Mouse (Mus musculus): ENCODE measurements around the gene Mavs.

DNA sequence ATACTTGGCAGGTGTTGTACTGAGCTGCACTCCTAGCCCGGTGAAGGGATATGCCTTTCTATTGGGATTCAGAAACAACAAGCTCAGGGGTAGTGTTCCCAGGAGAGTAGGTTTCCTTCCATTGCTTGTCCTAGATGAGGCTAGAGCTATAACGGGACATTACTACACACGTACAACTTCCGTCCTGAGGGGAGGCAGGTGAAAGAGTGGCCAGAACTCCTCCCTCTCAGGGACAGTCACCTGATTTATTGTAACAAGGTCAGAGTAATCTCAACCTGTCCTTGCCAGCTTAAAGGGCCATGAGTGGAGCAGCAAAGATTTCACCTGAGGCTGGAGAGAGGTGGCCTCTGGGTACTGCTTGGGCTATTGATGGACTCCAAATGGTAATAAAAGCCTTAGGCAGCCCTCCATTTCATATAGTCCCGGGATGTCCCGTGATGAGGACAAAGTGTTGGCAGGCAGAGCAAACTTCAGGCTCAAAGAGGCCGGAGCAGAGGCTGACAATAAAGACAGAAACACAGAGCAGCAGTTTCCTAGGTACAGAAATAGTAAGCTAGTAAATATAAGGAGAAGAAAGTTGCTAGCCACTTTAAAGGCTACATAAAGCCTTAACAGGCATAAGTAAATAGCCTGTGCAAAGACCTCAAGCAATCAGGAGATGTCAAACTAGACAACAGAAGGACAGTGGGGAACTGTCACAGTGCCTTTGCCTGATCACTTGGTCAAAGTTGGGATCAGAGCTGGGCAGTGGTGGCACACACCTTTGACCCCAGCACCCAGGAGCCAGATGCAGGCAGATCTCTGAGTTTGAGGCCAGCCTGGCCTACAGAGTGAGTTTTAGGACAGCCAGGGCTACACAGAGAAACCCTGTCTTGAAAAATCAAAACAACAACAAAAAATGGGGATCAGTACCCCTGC is 17.7 kb upstream of the Mavs start:
- TF ChIP-seq CTCF (IDR thresholded peaks at IDR 0.05; ENCODE audit: insufficient read depth, low read length) (no peak), POLR2A (IDR thresholded peaks at IDR 0.05; ENCODE audit: borderline replicate concordance, extremely low read depth, low read depth, low read length) (no peak)
